Mouse (Mus musculus): ENCODE results near the gene P2ry6. TPM values are rescaled to one million over a fixed set of nuclear protein-coding genes. Genes with fewer than 3 reads are reported as not detected.
A peak's percentile ranks its signal among the peaks of the same experiment; 100 is the strongest.

P2ry6 gene
- total and polyA plus RNA-seq, 2 experiments from 2014 or later: 2.3 to 3.8 TPM

DNA sequence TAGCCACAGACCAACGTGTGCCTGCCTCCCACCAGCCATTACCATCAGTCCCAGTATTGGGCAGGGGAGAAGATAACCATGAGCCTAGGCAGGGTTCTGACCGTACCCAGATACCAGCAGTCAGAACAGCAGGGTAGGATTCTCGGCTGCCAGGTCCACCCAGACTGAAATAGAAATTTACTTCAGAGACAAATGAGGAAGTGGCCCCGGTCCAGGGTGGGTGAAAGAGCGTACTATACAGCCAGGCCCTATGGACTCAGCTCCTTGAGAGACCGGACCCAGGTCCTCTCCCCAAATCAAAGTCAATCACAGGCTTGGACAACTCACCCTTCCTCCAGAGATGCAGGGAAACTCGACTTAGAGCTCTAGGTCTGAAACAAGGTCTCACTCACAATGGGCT is 13.3 kb downstream of the P2ry6 start:
- Histone ChIP-seq H3K9ac (no peak overlapping the region), H3K4me2 (ENCODE audit: low read depth) (no peak overlapping the region), H3K4me3 (ENCODE audit: low read depth, low read length) (no peak overlapping the region), H3K9me3 (ENCODE audit: low read length) (no peaks in the 10 kb centered on the region), H3K4me1 (ENCODE audit: insufficient read depth) (no peaks in the 10 kb centered on the region), H3K27me3 (ENCODE audit: insufficient read depth, low read length) (no peaks in the 10 kb centered on the region), H3K36me3 (ENCODE audit: insufficient read depth) (no peaks in the 10 kb centered on the region), H3K27ac (ENCODE audit: low read depth, low read length) (no peak overlapping the region)
- no peak for ATAC-seq
- no peak for DNase-seq
- no peak for TF ChIP-seq CTCF (IDR thresholded peaks at IDR 0.05; ENCODE audit: low read depth)
- 77% methylated on average over 7 of the region's 7 CpGs for WGBS

DNA sequence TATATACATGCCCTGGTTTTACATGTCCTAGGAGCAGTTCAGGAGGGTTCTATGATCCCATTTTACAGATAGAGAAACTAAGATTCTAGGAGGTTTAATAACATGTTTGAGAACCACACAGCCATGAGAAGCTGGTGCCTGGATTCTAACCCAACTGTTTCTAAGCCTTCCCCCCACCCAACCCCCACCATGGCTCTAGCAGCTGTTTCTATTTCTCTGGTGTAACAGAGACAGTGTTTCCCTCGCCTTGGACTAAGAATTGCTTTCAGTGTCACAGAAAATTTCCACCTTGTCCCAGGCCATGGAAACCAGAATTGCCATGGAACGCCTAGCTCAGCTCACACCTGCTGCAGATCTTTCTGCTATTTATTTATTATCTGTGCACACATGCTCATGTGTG is 14.0 kb downstream of the P2ry6 start:
- Histone ChIP-seq H3K27ac (ENCODE audit: low read depth, low read length) (no peak overlapping the region), H3K4me1 (ENCODE audit: insufficient read depth) (no peaks in the 10 kb centered on the region), H3K27me3 (ENCODE audit: insufficient read depth, low read length) (no peaks in the 10 kb centered on the region), H3K9ac (no peak overlapping the region), H3K36me3 (ENCODE audit: insufficient read depth) (no peaks in the 10 kb centered on the region), H3K4me3 (ENCODE audit: low read depth, low read length) (no peak overlapping the region), H3K9me3 (ENCODE audit: low read length) (no peaks in the 10 kb centered on the region), H3K4me2 (ENCODE audit: low read depth) (no peak overlapping the region)
- 81% methylated on average over 2 of the region's 2 CpGs for WGBS
- DNase-seq (no peak), ATAC-seq (no peak)
- no peak for TF ChIP-seq CTCF (IDR thresholded peaks at IDR 0.05; ENCODE audit: low read depth)

DNA sequence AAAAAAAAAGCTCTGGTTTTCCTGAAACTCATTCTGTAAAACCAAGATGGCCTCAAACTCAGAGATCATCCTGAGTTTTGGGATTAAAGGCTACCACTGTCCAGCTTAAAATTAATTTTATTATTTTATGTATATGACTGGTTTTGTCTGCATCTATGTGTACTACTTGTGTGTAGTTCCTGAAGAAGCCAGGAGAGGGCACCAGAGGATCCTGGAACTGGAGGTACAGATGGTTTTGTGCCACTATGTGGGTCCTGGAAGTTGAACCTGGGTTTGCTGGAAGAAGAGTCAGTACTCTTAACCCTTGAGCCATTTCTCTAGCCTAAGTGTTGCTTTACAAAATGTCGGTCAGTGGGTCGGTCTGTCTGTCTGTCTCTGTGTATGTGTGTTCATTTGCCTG is 16.0 kb downstream of the P2ry6 start:
- ATAC-seq: no peak
- 96% methylated on average over 2 of the region's 2 CpGs for WGBS
- no peak overlapping the region for H3K4me3 ChIP-seq (ENCODE audit: low read depth, low read length)

DNA sequence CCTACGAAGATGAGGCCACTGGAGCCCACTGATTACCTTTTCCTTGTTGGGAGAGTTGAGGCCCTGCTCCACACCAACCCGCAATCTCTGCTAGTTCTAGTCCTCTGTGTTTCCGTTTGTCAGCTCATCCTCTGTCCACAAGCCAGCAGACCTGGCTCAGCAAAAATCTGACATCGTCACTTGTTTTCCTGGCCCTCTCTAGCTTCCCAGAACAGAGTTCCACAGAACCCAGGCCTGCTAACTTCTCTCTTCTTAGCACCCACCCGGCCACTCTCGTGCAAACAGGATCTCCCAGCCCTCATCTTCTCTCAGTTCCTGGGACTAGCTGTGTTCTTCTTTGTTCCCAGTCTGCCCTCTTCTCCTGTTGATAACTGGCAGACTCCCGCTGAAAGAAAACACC is 21.8 kb downstream of the P2ry6 start:
- Histone ChIP-seq H3K9ac (no peak overlapping the region), H3K4me2 (ENCODE audit: low read depth) (no peak overlapping the region), H3K27me3 (ENCODE audit: insufficient read depth, low read length) (no peaks in the 10 kb centered on the region), H3K4me3 (ENCODE audit: low read depth, low read length) (no peak overlapping the region), H3K4me1 (ENCODE audit: insufficient read depth) (no peaks in the 10 kb centered on the region), H3K36me3 (ENCODE audit: insufficient read depth) (no peaks in the 10 kb centered on the region), H3K27ac (ENCODE audit: low read depth, low read length) (no peak overlapping the region), H3K9me3 (ENCODE audit: low read length) (no peaks in the 10 kb centered on the region)
- TF ChIP-seq CTCF (IDR thresholded peaks at IDR 0.05; ENCODE audit: low read depth): no peak
- no peak for DNase-seq
- WGBS: 90% methylated on average over 7 of the region's 7 CpGs
- ATAC-seq: no peak

More for the DNA sequence above, 16.0 kb downstream of the P2ry6 start:
- Histone ChIP-seq H3K36me3 (ENCODE audit: insufficient read depth) (no peaks in the 10 kb centered on the region), H3K9me3 (ENCODE audit: low read length) (no peaks in the 10 kb centered on the region), H3K4me2 (ENCODE audit: low read depth) (no peak overlapping the region), H3K9ac (no peak overlapping the region), H3K4me1 (ENCODE audit: insufficient read depth) (no peaks in the 10 kb centered on the region), H3K27ac (ENCODE audit: low read depth, low read length) (no peak overlapping the region), H3K27me3 (ENCODE audit: insufficient read depth, low read length) (no peaks in the 10 kb centered on the region)
- TF ChIP-seq CTCF (IDR thresholded peaks at IDR 0.05; ENCODE audit: low read depth): 0 out of 2 replicates have a peak, but pooled peaks have one; percentile 8
- no peak for DNase-seq

DNA sequence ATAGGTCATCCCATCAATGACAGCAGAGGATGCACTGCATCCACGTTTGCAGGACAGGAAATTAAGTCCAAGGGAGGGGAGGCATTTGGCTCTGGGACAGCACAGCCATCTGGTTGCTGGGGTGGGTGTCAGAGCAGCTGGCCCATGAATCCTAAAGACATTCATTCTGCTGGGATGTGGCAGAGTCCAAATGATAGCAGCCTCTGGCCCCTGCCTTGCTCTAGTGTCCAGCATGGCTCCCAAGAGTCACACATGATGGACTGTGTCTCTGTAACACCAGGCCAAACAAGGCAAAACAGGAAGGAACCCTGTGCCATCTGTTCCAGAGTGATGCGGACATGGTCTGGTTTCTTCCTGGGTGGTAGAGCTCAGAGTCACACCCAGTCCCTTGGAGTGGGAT is 22.5 kb downstream of the P2ry6 start:
- no peaks in the 10 kb centered on the region for H3K9me3 ChIP-seq (ENCODE audit: low read length)
- no peak overlapping the region for H3K27ac ChIP-seq (ENCODE audit: low read depth, low read length)
- 55% methylated on average over 2 of the region's 2 CpGs for WGBS
- H3K9ac ChIP-seq: no peak overlapping the region
- H3K4me2 ChIP-seq (ENCODE audit: low read depth): no peak overlapping the region
- no peaks in the 10 kb centered on the region for H3K36me3 ChIP-seq (ENCODE audit: insufficient read depth)
- no peaks in the 10 kb centered on the region for H3K27me3 ChIP-seq (ENCODE audit: insufficient read depth, low read length)
- ATAC-seq: no peak
- no peaks in the 10 kb centered on the region for H3K4me1 ChIP-seq (ENCODE audit: insufficient read depth)
- no peak for TF ChIP-seq CTCF (IDR thresholded peaks at IDR 0.05; ENCODE audit: low read depth)
- no peak overlapping the region for H3K4me3 ChIP-seq (ENCODE audit: low read depth, low read length)
- no peak for DNase-seq

DNA sequence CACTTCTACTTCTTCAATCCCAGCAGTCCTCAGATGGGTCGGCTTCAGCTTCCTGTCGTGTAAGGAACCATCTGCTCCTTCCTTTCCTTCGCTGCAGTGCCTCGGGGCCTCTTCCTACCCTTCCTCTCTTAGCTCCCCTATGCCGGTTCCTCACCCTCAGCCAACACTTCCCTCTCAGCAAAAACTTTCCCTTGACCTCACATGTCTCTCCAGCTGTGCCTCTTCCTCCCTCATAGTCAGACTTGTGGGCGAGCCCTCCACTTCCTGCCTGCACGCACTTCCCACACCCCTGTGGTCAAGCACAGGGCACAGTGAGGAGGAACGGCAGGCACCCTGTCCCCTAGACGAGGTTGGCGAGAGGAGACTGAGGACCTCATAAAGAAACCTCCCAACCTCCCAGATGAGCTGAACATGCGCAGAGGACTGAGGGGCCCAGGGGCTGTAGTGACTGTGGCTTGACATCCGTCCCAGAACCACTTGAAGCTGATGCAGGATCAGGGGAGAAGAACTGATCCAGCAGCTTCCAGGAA is 23.9 kb downstream of the P2ry6 start:
- Histone ChIP-seq H3K4me1 (ENCODE audit: insufficient read depth) (no peaks in the 10 kb centered on the region), H3K9ac (no peak overlapping the region), H3K36me3 (ENCODE audit: insufficient read depth) (no peaks in the 10 kb centered on the region), H3K9me3 (ENCODE audit: low read length) (no peaks in the 10 kb centered on the region), H3K27ac (ENCODE audit: low read depth, low read length) (no peak overlapping the region), H3K4me2 (ENCODE audit: low read depth) (no peak overlapping the region), H3K4me3 (ENCODE audit: low read depth, low read length) (no peak overlapping the region), H3K27me3 (ENCODE audit: insufficient read depth, low read length) (no peaks in the 10 kb centered on the region)
- DNase-seq (no peak), ATAC-seq (no peak; the same call in 1 of the 2 replicates)
- WGBS: 76% methylated on average over 12 of the region's 12 CpGs
- TF ChIP-seq CTCF (IDR thresholded peaks at IDR 0.05; ENCODE audit: low read depth): no peak

DNA sequence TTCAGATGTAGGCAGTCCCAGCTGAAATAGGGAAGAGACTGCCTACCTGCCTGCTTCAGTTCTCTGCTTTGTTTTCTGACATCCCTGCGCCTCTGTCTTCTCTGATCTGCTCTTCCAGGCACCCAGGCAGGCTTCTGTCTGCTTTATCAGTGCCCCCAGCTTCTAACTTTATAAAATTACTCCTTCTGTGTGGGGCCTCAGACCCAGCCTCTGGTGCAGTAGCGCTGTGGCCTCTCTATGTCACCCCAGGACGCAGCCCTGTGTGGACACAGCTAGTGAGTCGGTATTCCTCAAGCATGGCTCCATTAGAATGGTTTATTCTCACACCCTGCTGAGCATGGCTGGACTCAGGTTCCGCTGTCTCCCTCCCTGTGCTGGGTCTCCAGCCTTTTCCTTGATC is 24.4 kb downstream of the P2ry6 start:
- H3K27ac ChIP-seq (ENCODE audit: low read depth, low read length): no peak overlapping the region
- no peaks in the 10 kb centered on the region for H3K9me3 ChIP-seq (ENCODE audit: low read length)
- no peak overlapping the region for H3K9ac ChIP-seq
- no peaks in the 10 kb centered on the region for H3K36me3 ChIP-seq (ENCODE audit: insufficient read depth)
- no peaks in the 10 kb centered on the region for H3K4me1 ChIP-seq (ENCODE audit: insufficient read depth)
- TF ChIP-seq CTCF (IDR thresholded peaks at IDR 0.05; ENCODE audit: low read depth): no peak
- no peaks in the 10 kb centered on the region for H3K27me3 ChIP-seq (ENCODE audit: insufficient read depth, low read length)
- H3K4me2 ChIP-seq (ENCODE audit: low read depth): no peak overlapping the region
- H3K4me3 ChIP-seq (ENCODE audit: low read depth, low read length): no peak overlapping the region
- DNase-seq (no peak), ATAC-seq (no peak)
- 73% methylated on average over 5 of the region's 5 CpGs for WGBS

Measured in forebrain, postnatal 0 days (tissue).